Mouse (Mus musculus) embryonic fibroblast, embryonic 13.5 days (primary cell): ENCODE measurements at regions not wholly inside any gene's neighbourhood (a gene's known extent, or its start where the extent isn't known, plus 50 kb on each side); places are given as distances from the start of the nearest gene placed in this dataset.

Experiments used
- CTCF ChIP-seq: IDR thresholded peaks from 2 replicates; pipeline ENCODE4 v1.5.1; 2011; ENCODE audit warnings: mild to moderate bottlenecking, control low read depth, low read length, moderate library complexity, borderline replicate concordance; ENCODE audit not compliant: insufficient read depth
- POLR2A ChIP-seq: IDR thresholded peaks from 2 replicates; pipeline ENCODE4 v1.6.1; 2011; ENCODE audit warnings: low read depth, mild to moderate bottlenecking, control low read depth, low read length, moderate library complexity

DNA sequence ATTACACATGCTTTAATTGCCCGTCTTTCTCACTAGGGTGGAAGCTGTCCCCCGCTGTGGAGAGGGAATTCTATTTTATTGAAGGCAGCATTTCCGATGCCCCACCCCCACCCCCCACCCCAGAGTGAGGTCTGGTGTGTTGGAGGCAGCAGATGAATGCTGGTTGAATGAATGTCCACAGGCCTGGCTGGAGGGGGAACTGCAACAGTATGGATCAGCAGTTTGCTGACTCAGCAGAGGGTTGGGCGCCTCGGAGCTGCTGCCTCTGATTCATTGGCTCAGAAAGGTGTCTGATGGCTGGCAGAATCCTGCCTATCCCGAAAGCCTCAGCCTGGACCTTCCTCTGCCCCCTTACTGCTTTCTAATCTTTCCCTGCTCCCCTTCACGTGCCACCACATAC lies 200.6 kb upstream of the Gjb5 start:
- TF ChIP-seq CTCF (no peak), POLR2A (no peak)
